8 mouse cellular contexts compared by ENCODE assay signal in the genomic region with DNA sequence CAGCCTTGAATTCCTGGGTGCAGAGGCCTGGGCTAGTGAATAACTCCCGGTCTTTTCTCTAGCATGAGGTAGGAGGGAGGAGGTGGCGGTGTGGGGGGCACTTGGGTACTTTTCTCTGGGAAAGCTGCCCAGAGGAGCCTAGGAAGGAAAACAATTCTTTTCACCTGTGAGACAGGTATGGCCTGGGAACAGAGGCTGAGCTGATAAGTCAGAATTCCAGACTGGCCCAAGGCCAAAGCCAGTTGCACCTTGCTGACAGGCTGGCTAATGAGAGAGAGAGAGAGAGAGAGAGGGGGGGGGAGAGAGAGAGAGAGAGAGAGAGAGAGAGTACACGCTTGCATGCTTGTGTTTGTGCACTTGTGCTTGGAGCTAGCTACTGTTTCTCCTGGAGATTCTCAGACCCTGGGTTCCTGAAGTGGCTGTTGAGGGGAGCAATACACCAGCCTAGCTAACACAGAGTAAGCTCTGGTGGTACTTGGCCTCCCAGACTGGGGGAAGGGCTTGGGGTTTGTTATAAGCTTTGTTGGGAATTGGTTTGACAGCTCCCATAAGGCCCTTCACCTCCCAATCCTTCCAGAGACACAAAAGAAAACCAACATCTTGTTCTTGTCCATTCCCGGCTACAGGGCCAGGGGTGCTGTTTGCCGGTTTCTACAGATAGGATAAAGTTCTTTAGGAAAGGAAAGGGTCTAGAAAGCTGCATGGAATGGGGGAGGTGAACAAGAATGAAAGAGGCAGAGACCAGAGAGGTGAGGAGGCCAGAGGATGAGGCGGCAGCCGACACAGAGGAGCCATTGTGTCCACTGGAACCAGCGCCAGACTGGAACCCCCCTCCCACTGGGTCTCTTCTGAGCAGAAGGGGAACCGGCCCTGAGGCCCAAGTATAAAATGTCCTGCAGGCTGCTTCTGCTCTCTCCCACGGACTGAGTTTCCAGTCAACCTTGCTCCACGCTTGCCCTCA. TPM values are rescaled to one million over a fixed set of nuclear protein-coding genes. Genes with fewer than 3 reads are reported as not detected.
A peak's percentile ranks its signal among the peaks of the same experiment; 100 is the strongest.
DNase-seq lines count a peak whose midpoint lies in the region; ATAC-seq and TF ChIP-seq lines count a peak whose summit lies in the region.

A gene (plus strand): TSS at position 739 of the 961 bp plus-strand sequence.

- peak within 1 kb of the TSS; percentile 34 for H3K9ac ChIP-seq in intestine, embryonic 14.5 days (ENCODE audit: low read length)
- peak within 1 kb of the TSS; percentile 46 for H3K9ac ChIP-seq in lung, embryonic 14.5 days
- H3K9ac ChIP-seq in stomach, embryonic 14.5 days (replicated peaks; ENCODE audit: low read depth, low read length): peak within 1 kb of the TSS; percentile 53; the same call in 1 of the 2 replicates

- H3K4me1 ChIP-seq in heart, embryonic 10.5 days: peaks cover 49% of the 10 kb centered on the region
- peaks cover 23% of the 10 kb centered on the region for H3K4me1 ChIP-seq in intestine, embryonic 14.5 days (replicated peaks; ENCODE audit: control insufficient read depth, insufficient read depth, low read length)
- peaks cover 13% of the 10 kb centered on the region for H3K4me1 ChIP-seq in lung, embryonic 14.5 days (ENCODE audit: insufficient read depth)
- H3K4me1 ChIP-seq in stomach, embryonic 14.5 days (ENCODE audit: control insufficient read depth, insufficient read depth, low read length): peaks cover 31% of the 10 kb centered on the region

- no peak for DNase-seq in heart, embryonic 10.5 days (ENCODE audit: low spot score)
- no peak for DNase-seq in heart, postnatal 4 days
- peak; percentile 69 for DNase-seq in embryo, embryonic 11 days
- DNase-seq in intestine, embryonic 14.5 days (ENCODE audit: low spot score): peak; percentile 63
- peak; percentile 81 for DNase-seq in lung, embryonic 14.5 days
- DNase-seq in spleen, postnatal 14 days (ENCODE audit: low spot score in 2 of 2): no peak
- no peak for DNase-seq in urinary bladder, postnatal 36 days (ENCODE audit: low spot score in 2 of 2)

- no peaks in the 10 kb centered on the region for H3K9me3 ChIP-seq in heart, embryonic 10.5 days
- H3K9me3 ChIP-seq in intestine, embryonic 14.5 days (ENCODE audit: control insufficient read depth, low read length): no peaks in the 10 kb centered on the region
- no peaks in the 10 kb centered on the region for H3K9me3 ChIP-seq in lung, embryonic 14.5 days (ENCODE audit: low read depth, low read length)
- H3K9me3 ChIP-seq in stomach, embryonic 14.5 days (ENCODE audit: control insufficient read depth, low read depth, low read length): no peaks in the 10 kb centered on the region

- H3K4me3 ChIP-seq in heart, embryonic 10.5 days: peak within 1 kb of the TSS; percentile 72
- peak within 1 kb of the TSS; percentile 49 for H3K4me3 ChIP-seq in intestine, embryonic 14.5 days (ENCODE audit: low read depth, low read length)
- peak within 1 kb of the TSS; percentile 55 for H3K4me3 ChIP-seq in lung, embryonic 14.5 days (ENCODE audit: low read depth, low read length)
- peak within 1 kb of the TSS; percentile 53 for H3K4me3 ChIP-seq in stomach, embryonic 14.5 days (ENCODE audit: low read depth, low read length)

- 27% methylated on average over 11 of the region's 11 CpGs for WGBS in heart, embryonic 10.5 days
- 35% methylated on average over 11 of the region's 11 CpGs for WGBS in intestine, embryonic 14.5 days
- 21% methylated on average over 11 of the region's 11 CpGs for WGBS in lung, embryonic 14.5 days
- 28% methylated on average over 11 of the region's 11 CpGs for WGBS in stomach, embryonic 14.5 days

- TF ChIP-seq CTCF in lung, embryonic 14.5 days (IDR thresholded peaks at IDR 0.05; ENCODE audit: low read depth): no peak

- peak within 1 kb of the TSS; percentile 98 for H3K4me2 ChIP-seq in intestine, embryonic 14.5 days (ENCODE audit: low read length)
- peak within 1 kb of the TSS; percentile 99 for H3K4me2 ChIP-seq in lung, embryonic 14.5 days
- H3K4me2 ChIP-seq in stomach, embryonic 14.5 days (replicated peaks; ENCODE audit: low read depth, low read length): peak within 1 kb of the TSS; percentile 94

- ATAC-seq in intestine, embryonic 14.5 days (replicated peaks; ENCODE audit: low FRiP score, low TSS enrichment, low read depth): no peak
- ATAC-seq in lung, embryonic 14.5 days (ENCODE audit: insufficient read depth): no peak
- no peak for ATAC-seq in stomach, embryonic 14.5 days (ENCODE audit: insufficient number of reproducible peaks, insufficient read depth, low FRiP score, low read depth)

- peak within 1 kb of the TSS; percentile 71 for H3K27ac ChIP-seq in heart, embryonic 10.5 days
- no peak within 1 kb of the TSS for H3K27ac ChIP-seq in intestine, embryonic 14.5 days (ENCODE audit: low read depth)
- H3K27ac ChIP-seq in lung, embryonic 14.5 days (ENCODE audit: low read depth): peak within 1 kb of the TSS; percentile 68
- peak within 1 kb of the TSS; percentile 41; the same call in 1 of the 2 replicates for H3K27ac ChIP-seq in stomach, embryonic 14.5 days (ENCODE audit: low read length)

- no peaks in the 10 kb centered on the region for H3K36me3 ChIP-seq in heart, embryonic 10.5 days
- H3K36me3 ChIP-seq in intestine, embryonic 14.5 days (ENCODE audit: control insufficient read depth, insufficient read depth, low read length): no peaks in the 10 kb centered on the region
- H3K36me3 ChIP-seq in lung, embryonic 14.5 days (ENCODE audit: insufficient read depth): no peaks in the 10 kb centered on the region
- H3K36me3 ChIP-seq in stomach, embryonic 14.5 days (ENCODE audit: control insufficient read depth, insufficient read depth, low read length): no peaks in the 10 kb centered on the region

- H3K27me3 ChIP-seq in heart, embryonic 10.5 days (ENCODE audit: insufficient read depth, poor library complexity, severe bottlenecking): peaks cover 73% of the 10 kb centered on the region
- peaks cover 45% of the 10 kb centered on the region for H3K27me3 ChIP-seq in intestine, embryonic 14.5 days (replicated peaks; ENCODE audit: control insufficient read depth, insufficient read depth, low read length)
- H3K27me3 ChIP-seq in lung, embryonic 14.5 days (ENCODE audit: insufficient read depth, low read length): peaks cover 40% of the 10 kb centered on the region
- H3K27me3 ChIP-seq in stomach, embryonic 14.5 days (ENCODE audit: control insufficient read depth, insufficient read depth, low read length): 0 out of 2 replicates have a peak, but pooled peaks cover 2% of the 10 kb centered on the region

RNA-seq across cellular contexts. Expression of the gene that starts here (rescaled TPM):
- 2.3 and 2.7 TPM in 2 replicates for polyA plus RNA-seq in heart, embryonic 10.5 days (2016; fragmentation: Nextera tagmentation; extraction: Ambion mirVana)
- total RNA-seq in heart, postnatal 4 days (2021): 1 to 10 TPM; 4.6 to 5.1 TPM
- polyA plus RNA-seq in intestine, embryonic 14.5 days (2014; fragmentation: Nextera tagmentation; extraction: Ambion mirVana): 2.1 and 4.5 TPM in 2 replicates
- 4.0 and 5.5 TPM in 2 replicates for polyA plus RNA-seq in lung, embryonic 14.5 days (2014; fragmentation: Nextera tagmentation; extraction: Ambion mirVana)
- 11.5 and 13.0 TPM in 2 replicates for polyA plus RNA-seq in stomach, embryonic 14.5 days (2014; fragmentation: Nextera tagmentation; extraction: Ambion mirVana)

Comparison
In these comparisons a context has a peak if more than half of its experiments do, and no peak if none do; other contexts are left out.
1. DNase-seq: peak in embryo, embryonic 11 days (single experiment), intestine, embryonic 14.5 days (single experiment) and lung, embryonic 14.5 days (single experiment); none in heart, embryonic 10.5 days (single experiment), heart, postnatal 4 days (single experiment), spleen, postnatal 14 days (0 of 2) and urinary bladder, postnatal 36 days (0 of 2).
2. Peak in every context shown above with its lines, with median percentiles within 50 percentile points of each other: H3K4me3 ChIP-seq, H3K4me2 ChIP-seq and H3K9ac ChIP-seq.